ENCODE assay signal across 21 mouse cellular contexts in genomic region chrX:50797798-50798197, GRCm38 (mm10). TPM values are rescaled to one million over a fixed set of nuclear protein-coding genes. Genes with fewer than 3 reads are reported as not detected.
DNase-seq lines count a peak whose midpoint lies in the region; ATAC-seq and TF ChIP-seq lines count a peak whose summit lies in the region.
"Had no signal": no experiment of that assay in that cellular context is flagged by ENCODE, and none has a peak within 500 bp of the region (broad histone marks: within the 10 kb centered on the region; RNA-seq: fewer than 3 reads in every experiment).

No protein-coding gene starts in this region.

- no peaks in the 10 kb centered on the region for H3K27me3 ChIP-seq in forebrain, embryonic 13.5 days
- no peaks in the 10 kb centered on the region; the same call in 1 of the 2 replicates for H3K27me3 ChIP-seq in forebrain, embryonic 11.5 days (ENCODE audit: control insufficient read depth, insufficient read depth, low read length)
- peaks cover 71% of the 10 kb centered on the region for H3K27me3 ChIP-seq in embryonic facial prominence, embryonic 10.5 days (replicated peaks; ENCODE audit: low read depth, poor library complexity, severe bottlenecking)
- H3K27me3 ChIP-seq in hindbrain, postnatal 0 days (ENCODE audit: insufficient read depth, low read length): no peaks in the 10 kb centered on the region
- H3K27me3 ChIP-seq: neural tube, embryonic 13.5 days had no signal

- no peak for TF ChIP-seq CTCF in hindbrain, postnatal 0 days (IDR thresholded peaks at IDR 0.05; ENCODE audit: low read depth)
- no peak for TF ChIP-seq CTCF in left cerebral cortex, adult 2 months (IDR thresholded peaks at IDR 0.05)

- no peak overlapping the region for H3K4me3 ChIP-seq in forebrain, embryonic 13.5 days
- H3K4me3 ChIP-seq in forebrain, embryonic 11.5 days (ENCODE audit: low read depth, low read length): no peak overlapping the region
- H3K4me3 ChIP-seq in embryonic facial prominence, embryonic 10.5 days: no peak overlapping the region
- H3K4me3 ChIP-seq in hindbrain, postnatal 0 days (ENCODE audit: low read length): no peak overlapping the region
- no peak overlapping the region for H3K4me3 ChIP-seq in left cerebral cortex, adult 2 months
- H3K4me3 ChIP-seq: embryonic facial prominence, embryonic 15.5 days; gastrocnemius, adult 2 months; neural tube, embryonic 13.5 days had no signal

- no peaks in the 10 kb centered on the region for H3K9me3 ChIP-seq in forebrain, embryonic 13.5 days (replicated peaks)
- H3K9me3 ChIP-seq in forebrain, embryonic 11.5 days (ENCODE audit: control insufficient read depth, low read length): no peaks in the 10 kb centered on the region
- no peaks in the 10 kb centered on the region for H3K9me3 ChIP-seq in embryonic facial prominence, embryonic 10.5 days
- H3K9me3 ChIP-seq in hindbrain, postnatal 0 days (ENCODE audit: low read length): no peaks in the 10 kb centered on the region
- H3K9me3 ChIP-seq: embryonic facial prominence, embryonic 15.5 days; neural tube, embryonic 13.5 days had no signal

- no peak overlapping the region for H3K9ac ChIP-seq in forebrain, embryonic 13.5 days
- no peak overlapping the region for H3K9ac ChIP-seq in forebrain, embryonic 11.5 days (ENCODE audit: low read length)
- no peak overlapping the region for H3K9ac ChIP-seq in hindbrain, postnatal 0 days (replicated peaks; ENCODE audit: low read length)
- H3K9ac ChIP-seq: embryonic facial prominence, embryonic 15.5 days; neural tube, embryonic 13.5 days had no signal

- peak; percentile 27; the same call in 1 of the 2 replicates for ATAC-seq in forebrain, embryonic 13.5 days
- no peak for ATAC-seq in forebrain, embryonic 11.5 days (replicated peaks; ENCODE audit: low FRiP score)
- no peak for ATAC-seq in hindbrain, postnatal 0 days
- ATAC-seq: Patski had no signal

- 47% methylated on average over 1 of the region's 1 CpGs for WGBS in forebrain, embryonic 13.5 days
- 40% methylated on average over 1 of the region's 1 CpGs for WGBS in forebrain, embryonic 11.5 days
- WGBS in embryonic facial prominence, embryonic 10.5 days: 71% methylated on average over 1 of the region's 1 CpGs
- 58% methylated on average over 1 of the region's 1 CpGs for WGBS in hindbrain, postnatal 0 days

- DNase-seq in forebrain, embryonic 11.5 days (ENCODE audit: low spot score): no peak
- DNase-seq in 416B (ENCODE audit: low read depth): peak; percentile 24
- DNase-seq in embryonic facial prominence, embryonic 10.5 days (ENCODE audit: low spot score): peak; percentile 26
- peak; percentile 13 for DNase-seq in hindbrain, postnatal 0 days (ENCODE audit: low spot score)
- DNase-seq in kidney, postnatal 36 days: no peak
- no peak for DNase-seq in heart, postnatal 36 days
- DNase-seq in left cerebral cortex, adult 2 months (ENCODE audit: extremely low spot score in 1 of 2, low spot score in 2 of 2): no peak
- DNase-seq: adrenal gland, postnatal 36 days; cerebellum, postnatal 36 days; gastrocnemius, adult 2 months; heart, adult 18-20 months; kidney, adult 11 months; kidney, postnatal 10 days; lung, adult 18-20 months; right cerebral cortex, postnatal 14 days; thymus, postnatal 14 days had no signal

- H3K4me2 ChIP-seq in forebrain, embryonic 13.5 days: no peak overlapping the region
- H3K4me2 ChIP-seq in forebrain, embryonic 11.5 days (ENCODE audit: low read depth, low read length, severe bottlenecking): no peak overlapping the region
- no peak overlapping the region for H3K4me2 ChIP-seq in hindbrain, postnatal 0 days (ENCODE audit: low read depth, low read length)
- H3K4me2 ChIP-seq: embryonic facial prominence, embryonic 15.5 days; neural tube, embryonic 13.5 days had no signal

- no peak overlapping the region for H3K27ac ChIP-seq in forebrain, embryonic 13.5 days
- H3K27ac ChIP-seq in forebrain, embryonic 11.5 days (ENCODE audit: low read depth, low read length): no peak overlapping the region
- H3K27ac ChIP-seq in embryonic facial prominence, embryonic 10.5 days (replicated peaks): no peak overlapping the region
- H3K27ac ChIP-seq in hindbrain, postnatal 0 days: no peak overlapping the region
- no peak overlapping the region for H3K27ac ChIP-seq in left cerebral cortex, adult 2 months
- H3K27ac ChIP-seq: embryonic facial prominence, embryonic 15.5 days; gastrocnemius, adult 2 months; neural tube, embryonic 13.5 days had no signal

- no peaks in the 10 kb centered on the region for H3K36me3 ChIP-seq in forebrain, embryonic 13.5 days (ENCODE audit: poor library complexity, severe bottlenecking)
- no peaks in the 10 kb centered on the region for H3K36me3 ChIP-seq in forebrain, embryonic 11.5 days (ENCODE audit: control insufficient read depth, insufficient read depth, low read length)
- H3K36me3 ChIP-seq in embryonic facial prominence, embryonic 10.5 days (replicated peaks): no peaks in the 10 kb centered on the region
- H3K36me3 ChIP-seq in hindbrain, postnatal 0 days (ENCODE audit: insufficient read depth, low read length): no peaks in the 10 kb centered on the region
- H3K36me3 ChIP-seq: embryonic facial prominence, embryonic 15.5 days; neural tube, embryonic 13.5 days had no signal

- 0 out of 2 replicates have a peak, but pooled peaks cover 3% of the 10 kb centered on the region for H3K4me1 ChIP-seq in forebrain, embryonic 13.5 days
- no peaks in the 10 kb centered on the region for H3K4me1 ChIP-seq in forebrain, embryonic 11.5 days (replicated peaks; ENCODE audit: control insufficient read depth, insufficient read depth, low read length)
- peaks cover 27% of the 10 kb centered on the region for H3K4me1 ChIP-seq in embryonic facial prominence, embryonic 10.5 days
- no peaks in the 10 kb centered on the region for H3K4me1 ChIP-seq in hindbrain, postnatal 0 days (ENCODE audit: insufficient read depth, low read length)
- H3K4me1 ChIP-seq: embryonic facial prominence, embryonic 15.5 days; neural tube, embryonic 13.5 days had no signal

- intact Hi-C loops in heart, postnatal 36 days (cut with DNase I): no loop called here
- intact Hi-C loops in left cerebral cortex, adult 2 months (cut with DNase I): no loop called here

RNA-seq across cellular contexts. Expression of gene Stk26, which starts 43.0 kb away (rescaled TPM):
- polyA plus RNA-seq in forebrain, embryonic 13.5 days (2015; fragmentation: Nextera tagmentation; extraction: Ambion mirVana): 1.3 and 1.4 TPM in 2 replicates
- 2.0 and 3.0 TPM in 2 replicates for polyA plus RNA-seq in forebrain, embryonic 11.5 days (2014; fragmentation: Nextera tagmentation; extraction: Ambion mirVana)
- 18.9 and 19.1 TPM in 2 replicates for polyA plus RNA-seq in embryonic facial prominence, embryonic 10.5 days (2016; fragmentation: Nextera tagmentation; extraction: Ambion mirVana)
- 0.50 and 1.3 TPM in 2 replicates for total RNA-seq in hindbrain, postnatal 0 days (2014; rRNA removed)
- 0.48 and 0.99 TPM in 2 replicates for polyA plus RNA-seq in hindbrain, postnatal 0 days (2015; fragmentation: Nextera tagmentation; extraction: Ambion mirVana)
- total RNA-seq in heart, postnatal 36 days (2021): 1 to 10 TPM; 1.8 to 2.4 TPM
- 1 to 10 TPM; 3.4 to 4.0 TPM for total RNA-seq in left cerebral cortex, adult 2 months (2021)
- polyA plus RNA-seq: C2C12, Patski had no signal

Comparison
In these comparisons a context has a peak if more than half of its experiments do, and no peak if none do; other contexts are left out.
1. DNase-seq: peak in 416B (single experiment), embryonic facial prominence, embryonic 10.5 days (single experiment) and hindbrain, postnatal 0 days (single experiment); none in forebrain, embryonic 11.5 days (single experiment), kidney, postnatal 36 days (0 of 2), heart, postnatal 36 days (0 of 2) and left cerebral cortex, adult 2 months (0 of 2).